Mouse (Mus musculus) cerebellum, adult 9-11 months (tissue): Measurements from ENCODE around the gene Map3k20.

Experiments
- DNase-seq: peaks from one replicate; pipeline ENCODE4 v3.0.0; 2022

The Map3k20 gene

DNA sequence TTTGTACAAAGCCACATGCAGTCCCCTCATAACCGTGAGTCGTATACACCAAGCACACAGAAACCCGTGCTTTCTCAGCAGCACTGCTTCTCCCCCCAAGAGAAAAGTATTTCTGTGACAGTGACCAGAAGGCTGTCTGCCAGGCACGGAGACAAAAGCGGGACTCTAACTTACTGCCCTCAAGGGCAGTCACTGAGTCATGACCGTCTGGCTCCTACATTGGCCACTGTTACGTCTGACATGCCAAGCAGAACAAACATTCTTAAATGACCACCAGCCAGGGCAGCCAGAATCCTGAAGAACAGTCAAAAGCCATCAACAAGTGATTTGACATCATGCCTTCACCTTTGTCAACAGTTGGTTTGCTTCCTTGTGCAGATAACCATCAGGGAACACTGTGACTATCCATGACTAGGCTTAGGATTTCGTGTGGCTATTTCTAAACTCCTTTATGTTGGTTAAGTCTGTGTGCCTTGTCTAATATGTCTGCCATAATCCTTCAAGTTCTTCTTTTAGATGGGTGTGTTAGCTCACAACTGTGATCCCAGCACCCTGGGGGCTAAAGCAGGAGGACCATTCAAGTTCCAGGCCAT lies 153.6 kb downstream of the Map3k20 start:
- DNase-seq, result no peak

DNA sequence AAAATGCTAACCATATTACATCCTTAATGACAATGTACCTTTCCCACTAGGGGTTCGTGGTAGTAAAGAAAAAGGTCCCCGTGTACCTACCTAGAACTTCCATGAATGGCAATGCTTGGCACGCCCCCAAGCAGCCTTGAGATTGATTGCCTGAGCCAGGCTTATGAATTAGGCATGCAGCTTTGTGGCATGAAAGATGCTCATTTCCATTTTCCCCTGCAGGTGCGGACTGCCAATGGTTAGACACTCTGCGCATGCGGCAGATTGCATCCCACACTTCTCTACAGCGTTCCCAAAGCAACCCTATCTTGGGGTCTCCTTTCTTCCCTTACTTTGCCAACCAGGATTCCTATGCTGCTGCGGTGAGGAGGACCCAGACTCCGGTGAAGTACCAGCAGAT lies 155.6 kb downstream of the Map3k20 start:
- DNase-seq, result no peak

DNA sequence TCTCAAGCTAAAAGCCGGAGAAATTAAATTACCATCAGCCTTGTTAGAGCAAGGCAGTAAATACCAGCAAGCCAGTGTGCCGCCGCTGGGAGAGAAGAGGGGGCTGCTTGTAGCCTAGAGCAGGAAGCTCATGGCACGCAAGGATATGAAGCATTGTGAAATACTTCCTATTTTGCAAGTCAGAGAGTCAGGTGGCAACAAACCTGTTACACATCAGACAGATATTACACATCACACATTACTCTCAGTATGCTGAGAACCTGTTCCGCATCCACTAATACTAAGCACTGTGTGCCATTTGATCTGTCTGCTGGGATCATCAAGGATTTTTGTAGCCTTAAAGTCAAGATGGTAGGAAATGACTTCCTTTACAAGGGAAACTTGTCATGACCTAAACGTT lies 157.4 kb downstream of the Map3k20 start:
- DNase-seq, result no peak

DNA sequence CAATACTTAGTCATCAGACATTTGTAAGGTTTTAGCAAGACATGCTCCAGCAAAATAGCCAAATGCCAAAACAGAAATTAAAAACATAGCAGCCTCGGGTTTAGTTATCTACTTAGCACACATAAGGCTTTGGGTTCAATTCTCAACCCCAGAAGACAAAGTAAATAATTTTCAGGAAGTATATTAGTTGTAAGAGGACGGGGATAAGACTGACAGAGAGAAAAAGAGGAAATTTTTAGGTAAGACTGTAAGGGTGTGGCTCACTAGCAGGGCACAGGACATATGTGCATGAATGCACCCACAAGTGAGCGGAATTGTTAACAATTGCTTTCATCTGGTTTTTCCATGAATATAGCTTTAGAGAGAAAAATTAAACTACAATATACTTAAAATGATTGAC lies 158.5 kb downstream of the Map3k20 start:
- no peak for DNase-seq

DNA sequence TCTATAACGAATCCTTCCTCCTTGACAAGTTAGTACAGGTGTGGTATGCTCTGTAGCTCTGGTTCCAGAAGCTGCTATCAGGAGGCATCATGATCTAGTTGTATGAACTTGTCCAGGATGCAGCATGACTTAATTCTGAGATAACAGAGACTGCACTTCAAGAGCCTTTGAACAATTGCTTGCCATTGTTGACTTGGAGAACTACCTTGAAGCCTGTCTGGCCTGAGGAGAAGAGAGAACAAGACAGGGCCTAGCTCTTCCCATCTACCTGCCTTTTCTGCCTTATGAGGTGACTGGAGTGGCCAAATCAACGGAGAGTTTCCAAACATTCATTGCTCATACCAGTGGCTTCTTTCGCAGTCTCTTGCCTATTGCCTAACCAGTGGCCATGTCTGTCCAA lies 160.7 kb downstream of the Map3k20 start:
- no peak for DNase-seq

DNA sequence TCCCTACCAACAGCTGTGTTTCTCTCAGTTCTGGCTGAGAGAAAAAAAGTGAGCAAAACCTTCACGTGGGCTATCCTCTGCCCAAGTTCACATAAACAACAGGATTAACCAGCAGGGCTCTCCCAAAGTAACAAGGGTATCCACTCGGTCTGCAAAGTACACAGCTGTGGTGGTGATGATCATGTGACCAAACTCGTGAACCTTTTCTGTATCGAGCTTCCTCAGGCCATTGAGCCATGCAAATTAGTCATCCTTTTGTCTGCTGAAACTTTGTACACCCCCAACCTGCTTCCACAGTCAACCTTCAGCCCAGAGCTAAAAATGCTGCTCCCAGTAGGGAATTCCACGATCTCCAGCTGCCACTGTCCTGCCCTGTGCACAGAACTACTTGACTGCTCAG lies 161.2 kb downstream of the Map3k20 start:
- DNase-seq, result no peak

DNA sequence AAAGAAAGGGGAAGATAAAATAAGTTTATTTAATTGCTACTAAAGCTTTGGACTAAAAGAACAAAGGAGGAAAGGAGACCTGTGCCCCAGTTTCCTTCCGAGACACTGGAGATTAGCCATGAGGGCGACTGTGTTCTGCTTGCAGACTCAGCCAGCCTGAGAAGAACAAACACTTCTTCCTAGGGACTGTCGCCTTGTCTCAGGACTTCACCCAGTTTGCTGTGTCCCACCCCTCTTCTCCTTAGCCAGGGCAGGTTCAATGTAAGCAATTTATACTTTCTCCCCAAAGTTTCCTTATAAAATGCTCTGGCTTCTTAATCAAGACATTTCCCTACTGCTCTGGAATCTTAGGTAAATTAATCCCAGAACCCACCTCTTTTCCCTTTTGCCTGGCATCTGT lies 168.1 kb downstream of the Map3k20 start:
- DNase-seq, result no peak

DNA sequence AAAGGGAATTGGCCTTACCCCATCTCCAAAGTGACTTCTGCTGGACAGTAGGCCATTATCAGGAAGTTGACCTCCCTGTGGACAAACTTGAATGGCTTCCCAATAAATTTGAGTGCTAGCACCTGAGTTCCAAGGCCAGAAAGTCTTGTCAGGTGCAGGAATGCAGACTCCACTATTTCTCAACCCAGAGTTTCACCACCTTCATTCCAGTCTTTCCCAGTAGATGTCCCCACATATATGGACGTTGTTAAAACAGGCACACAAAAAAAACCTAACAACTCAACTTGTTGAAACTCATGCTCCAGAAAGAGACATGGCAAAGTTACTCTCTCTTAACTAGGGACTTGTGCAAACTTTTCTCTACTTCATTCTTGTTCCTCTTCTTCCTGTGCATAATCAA lies 170.8 kb downstream of the Map3k20 start:
- DNase-seq, result no peak

DNA sequence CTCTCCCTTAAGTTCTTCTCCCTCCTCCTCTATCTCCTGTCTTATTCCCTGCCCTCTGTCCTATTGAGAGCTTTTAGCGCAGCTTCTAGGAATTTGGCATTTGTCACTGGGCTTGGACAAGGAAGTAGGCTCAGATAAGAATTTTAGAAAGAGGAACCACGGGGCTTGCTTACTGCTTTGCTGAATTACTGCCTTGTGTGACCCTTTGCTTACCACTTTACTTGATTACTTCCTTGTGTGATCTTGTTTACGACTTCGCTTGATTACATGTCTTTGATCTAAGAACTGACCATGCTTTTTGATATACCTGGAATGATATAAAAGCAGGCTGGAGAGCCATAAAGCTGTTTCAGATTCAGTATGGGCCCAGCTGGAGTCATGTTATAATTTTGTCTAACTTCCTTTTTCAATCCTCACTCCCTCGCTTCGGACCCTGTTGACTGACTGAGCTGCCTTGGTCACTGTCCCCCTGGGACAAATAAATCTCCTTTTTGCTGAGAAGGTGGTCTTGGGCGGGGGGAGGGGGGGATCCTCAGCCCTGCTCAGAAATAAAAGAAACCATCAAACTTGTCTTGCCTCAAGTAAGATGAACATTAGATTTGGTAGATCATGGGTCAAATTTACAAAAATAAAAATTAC lies 179.1 kb downstream of the Map3k20 start:
- no peak for DNase-seq

DNA sequence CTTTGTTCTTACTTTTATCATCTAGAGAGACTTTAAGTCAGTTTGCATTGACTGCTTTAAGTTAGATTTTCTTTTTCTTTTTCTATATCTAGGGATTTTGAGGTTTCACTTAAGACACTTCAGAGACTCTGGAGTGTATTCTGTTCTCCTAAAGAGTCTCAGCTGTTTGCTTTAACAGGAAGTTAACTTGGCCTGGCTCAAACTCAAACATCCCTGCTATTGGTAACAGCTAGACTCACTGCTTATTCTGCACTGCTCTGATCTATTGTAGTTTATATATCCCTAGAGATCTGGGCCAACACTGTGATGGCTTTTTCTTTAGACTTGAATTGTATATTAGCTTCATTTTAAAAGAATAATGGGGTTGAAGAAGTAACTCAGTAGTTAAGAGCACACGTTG lies 182.2 kb downstream of the Map3k20 start:
- DNase-seq, result no peak

DNA sequence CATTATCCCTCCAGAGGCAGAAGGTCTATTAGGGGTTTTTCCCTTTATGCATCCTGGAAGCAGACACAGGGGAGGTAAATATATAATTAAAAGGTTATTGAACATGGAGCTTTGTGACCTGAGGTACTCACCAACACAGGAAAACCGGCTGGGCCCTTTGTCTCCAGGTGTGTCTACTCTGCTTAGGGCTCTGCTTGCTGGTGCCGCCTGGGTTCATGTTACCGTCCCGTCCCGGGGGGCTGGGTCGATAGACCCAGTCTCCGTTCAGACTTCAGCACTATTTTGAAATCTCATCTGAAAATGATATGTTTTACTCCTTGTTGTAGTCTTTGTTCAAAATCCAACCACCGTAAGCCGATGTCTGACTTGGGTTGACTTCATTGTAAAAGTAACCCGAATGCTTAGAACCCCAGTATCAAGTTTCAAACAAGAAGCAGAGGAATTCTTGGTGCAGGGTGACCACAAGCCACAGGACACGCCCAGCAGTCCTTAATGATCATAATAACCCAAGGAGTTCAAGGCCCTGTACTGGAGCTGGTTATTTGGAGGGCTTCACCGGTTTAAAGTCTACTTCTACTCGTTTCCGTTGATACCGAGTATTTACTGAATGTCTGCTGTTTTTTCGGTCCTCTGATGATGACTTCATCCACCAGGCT lies 186.1 kb downstream of the Map3k20 start:
- no peak for DNase-seq

DNA sequence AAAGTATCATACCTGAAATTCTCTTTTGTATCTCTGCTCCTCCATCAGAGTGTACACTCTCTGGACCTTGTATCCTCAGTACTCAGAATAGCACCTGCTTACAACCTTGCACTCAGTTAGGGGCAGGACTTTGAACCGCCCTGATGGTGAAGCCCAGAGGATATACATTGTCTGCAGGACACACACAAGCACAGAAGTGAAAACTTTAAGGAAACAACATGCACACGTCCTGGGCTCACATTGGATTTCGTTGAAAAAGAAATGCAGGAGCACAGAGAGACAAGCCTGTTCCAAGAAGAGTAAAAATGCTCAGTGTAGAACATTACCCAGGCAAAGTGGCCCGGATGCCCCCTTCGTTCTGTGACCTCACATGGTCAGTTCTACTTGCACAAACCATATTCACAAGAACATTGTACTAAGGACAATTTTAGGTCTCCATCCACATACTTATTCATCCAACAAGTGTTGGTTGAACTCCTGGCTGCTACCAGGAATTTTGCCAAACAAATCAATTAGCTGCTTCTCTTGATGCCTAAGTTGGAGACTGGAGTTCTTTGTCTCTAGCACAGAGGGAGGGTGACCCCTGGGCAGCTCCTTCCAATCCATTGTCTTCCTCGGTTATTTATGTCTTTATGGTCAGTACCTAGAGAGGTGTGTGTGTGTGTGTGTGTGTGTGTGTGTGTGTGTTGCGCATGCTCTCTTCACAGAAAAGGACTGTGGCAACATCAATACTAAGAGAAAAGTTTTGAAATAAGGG lies 189.3 kb downstream of the Map3k20 start:
- DNase-seq, result no peak

DNA sequence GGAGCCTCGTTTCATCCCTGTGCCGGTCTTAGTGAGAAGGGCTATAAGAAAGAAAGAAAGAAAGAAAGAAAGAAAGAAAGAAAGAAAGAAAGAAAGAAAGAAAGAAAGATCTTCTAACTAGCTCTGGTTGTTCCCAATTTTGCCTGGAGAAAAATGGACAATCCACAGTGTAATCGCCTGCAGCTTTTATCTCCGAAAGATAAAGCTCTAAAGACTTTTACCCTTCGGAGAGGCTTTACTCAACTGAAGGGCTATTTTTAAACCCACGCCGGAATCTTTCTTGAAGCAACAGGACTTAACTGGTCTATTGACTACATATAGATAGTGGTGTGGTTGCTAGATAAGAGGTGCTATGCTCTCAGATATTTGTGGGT lies 190.0 kb downstream of the Map3k20 start:
- DNase-seq, result no peak

DNA sequence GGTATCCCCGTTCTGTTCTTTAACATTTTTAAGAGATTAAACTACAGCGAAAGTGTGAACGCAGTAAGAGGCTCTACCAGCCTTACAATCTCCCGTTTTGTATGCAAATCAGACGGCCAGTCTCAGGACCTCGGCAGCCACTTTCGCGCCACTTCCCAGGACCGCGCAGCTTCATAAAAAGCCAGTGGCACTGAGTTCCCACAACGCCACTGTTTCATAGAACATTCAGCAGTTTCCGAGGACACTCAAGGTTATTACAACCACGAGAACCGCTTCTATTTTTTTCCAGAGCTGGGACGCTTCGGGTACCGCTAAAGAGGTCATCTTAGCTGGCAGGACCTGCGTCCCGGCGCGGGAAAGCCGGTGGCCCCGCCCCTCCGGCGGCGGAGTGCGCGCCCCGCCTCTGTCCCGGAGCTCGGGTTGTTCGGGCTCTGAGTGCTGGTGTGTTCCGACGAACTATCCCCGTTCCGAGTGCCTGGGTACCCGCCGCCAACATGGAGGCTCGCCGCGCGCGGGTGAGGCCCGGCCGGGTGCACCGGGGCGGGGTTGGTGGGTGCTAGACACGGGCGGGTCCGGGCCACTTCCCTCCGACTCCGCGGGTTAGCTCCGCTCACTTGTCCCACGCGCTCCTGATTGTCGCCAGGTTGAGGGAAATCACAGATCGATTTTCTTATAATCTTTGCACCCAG lies 190.5 kb downstream of the Map3k20 start, which contains the start of gene Cdca7:
Gene Cdca7 (plus strand): TSS at position 363 of the 689 bp plus-strand sequence.
- peak; percentile 16 for DNase-seq

DNA sequence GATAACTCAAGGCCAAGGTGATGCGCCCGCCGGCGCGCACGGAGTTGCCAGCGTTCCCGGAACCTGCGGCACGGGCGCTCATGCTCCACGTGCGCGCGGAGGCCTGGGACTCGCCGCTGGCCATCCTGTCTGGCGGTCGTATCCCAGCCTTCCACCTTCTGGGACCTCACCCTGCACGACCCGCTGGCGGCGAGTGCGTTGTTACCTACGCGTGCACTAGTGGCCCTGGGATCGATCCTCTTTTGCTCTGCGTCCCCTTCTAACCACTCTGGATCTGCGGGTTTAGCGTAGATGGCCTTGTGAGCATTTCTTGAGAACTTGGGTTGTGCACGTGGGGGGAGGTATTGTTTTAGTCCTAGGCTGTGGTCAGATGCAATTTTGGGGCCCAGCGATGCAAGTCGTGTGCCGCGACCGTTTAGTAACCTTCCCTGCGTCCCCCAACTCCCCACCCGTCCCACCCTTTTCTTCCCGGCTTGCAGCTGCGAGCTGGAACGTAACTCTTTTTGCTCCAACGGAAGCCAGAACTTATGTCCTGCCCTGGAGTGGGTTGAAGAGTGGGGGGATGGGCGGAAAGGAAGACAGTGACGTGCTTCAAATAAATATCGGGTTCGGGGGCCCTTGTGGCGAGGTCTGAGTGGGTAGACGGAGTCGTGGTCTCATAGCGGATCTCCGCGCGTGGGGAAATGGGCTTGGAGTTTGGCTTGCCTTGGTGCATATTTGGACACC lies 191.2 kb downstream of the Map3k20 start:
- no peak for DNase-seq

DNA sequence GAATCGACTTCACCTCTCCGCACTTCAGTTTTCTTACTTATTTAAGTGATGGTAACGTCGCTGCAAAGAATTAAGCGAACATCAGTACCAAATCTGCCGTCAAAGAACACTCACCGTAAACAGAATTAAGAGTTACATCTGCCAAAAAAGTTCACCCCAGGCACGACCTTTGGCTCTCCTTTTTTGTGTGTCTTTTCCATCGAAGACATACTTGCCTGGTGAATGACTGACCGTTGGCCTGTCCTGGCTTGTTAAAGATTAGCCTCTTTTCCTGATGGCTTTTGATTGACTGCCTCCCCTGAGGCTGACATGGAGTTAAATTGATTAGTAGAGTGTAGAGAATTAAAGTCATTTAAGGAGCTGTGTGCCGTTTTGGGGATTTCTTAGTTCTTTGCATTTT lies 191.8 kb downstream of the Map3k20 start:
- no peak for DNase-seq

DNA sequence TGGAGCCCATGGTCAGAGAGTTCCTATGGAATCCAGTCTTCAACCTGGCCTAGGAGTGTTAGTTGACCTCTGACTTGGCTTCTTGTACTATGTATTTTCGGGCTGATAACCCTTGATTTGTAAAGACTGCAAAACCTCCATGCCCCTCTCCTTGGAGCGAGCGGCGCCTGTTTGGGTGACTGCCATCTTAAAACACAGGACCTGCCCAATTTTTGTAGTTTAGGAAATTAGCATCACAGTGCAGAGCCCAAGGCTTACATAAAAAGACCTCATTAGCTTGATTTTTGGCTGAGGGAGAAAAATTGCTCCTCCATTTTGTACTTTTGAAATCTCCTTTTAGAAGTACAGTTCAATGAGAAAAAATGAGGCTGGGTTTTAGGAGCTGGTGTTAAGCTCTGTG lies 192.7 kb downstream of the Map3k20 start:
- no peak for DNase-seq

DNA sequence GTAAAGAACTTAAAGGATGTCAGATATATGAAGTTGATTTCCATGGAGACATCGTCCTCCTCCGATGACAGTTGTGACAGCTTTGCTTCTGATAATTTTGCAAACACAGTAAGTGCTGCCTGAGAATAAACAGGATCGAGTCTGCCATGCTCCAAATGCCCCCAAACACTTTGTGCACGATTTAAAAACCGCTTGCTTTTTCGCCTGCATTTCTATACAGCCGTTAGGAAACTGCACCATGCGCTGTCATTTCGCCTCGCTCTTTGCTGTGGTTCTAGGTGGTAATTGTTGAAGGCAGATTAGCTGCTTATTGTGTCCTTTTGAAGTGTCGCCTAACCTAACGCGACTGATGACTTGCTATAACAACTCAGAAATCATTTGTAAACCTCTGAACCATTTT lies 193.5 kb downstream of the Map3k20 start:
- DNase-seq, result no peak

DNA sequence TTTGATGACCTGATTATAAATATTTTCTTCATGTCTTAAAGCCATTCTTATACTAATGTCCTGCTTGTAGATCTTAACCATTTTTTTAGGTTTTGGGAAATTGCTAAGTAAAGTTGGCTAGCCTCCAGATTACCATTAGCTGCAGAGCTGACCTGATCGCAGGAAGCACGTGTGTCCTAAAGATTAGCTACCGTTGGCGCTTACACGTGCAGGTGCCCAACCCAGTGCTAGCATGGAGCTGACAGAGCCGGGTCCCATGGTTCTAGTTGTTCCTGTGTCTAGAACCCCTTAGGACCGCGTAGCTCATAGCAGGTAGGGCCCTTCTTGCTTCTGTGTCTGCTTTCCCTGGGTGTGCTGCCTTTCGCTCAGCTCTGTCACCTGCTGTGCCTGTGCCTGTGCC lies 194.4 kb downstream of the Map3k20 start:
- no peak for DNase-seq

DNA sequence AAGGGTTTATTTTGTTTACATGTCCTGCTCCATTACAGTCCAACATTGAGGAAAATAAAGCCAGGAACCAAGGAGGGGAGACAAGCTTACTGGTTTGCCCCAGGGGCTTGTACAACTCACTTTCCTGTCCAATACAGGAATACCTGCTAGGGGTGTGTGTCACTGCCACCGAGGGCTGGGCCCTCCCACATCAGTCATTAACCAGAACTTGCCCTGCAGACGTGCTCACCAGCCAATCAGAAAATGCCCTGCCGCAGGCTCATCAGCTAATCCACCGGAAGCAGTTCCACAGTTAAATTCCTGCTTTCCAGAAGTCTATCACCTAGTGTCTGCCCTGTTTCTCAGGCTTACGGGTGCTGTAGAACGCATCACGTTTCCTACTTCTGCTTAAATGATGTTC lies 206.2 kb downstream of the Map3k20 start:
- DNase-seq, result no peak
